Mouse (Mus musculus) heart, postnatal 0 days (tissue): ENCODE measurements around the gene Kcnj10.

Experiments used
- CTCF ChIP-seq: IDR thresholded peaks from 2 replicates; pipeline ENCODE4 v1.5.1; 2016; ENCODE audit warnings: antibody characterized with exemption, control low read depth, low read depth
- EP300 ChIP-seq: IDR thresholded peaks from 2 replicates; pipeline ENCODE4 v1.6.1; 2016; ENCODE audit warnings: antibody characterized with exemption, low read depth

DNA sequence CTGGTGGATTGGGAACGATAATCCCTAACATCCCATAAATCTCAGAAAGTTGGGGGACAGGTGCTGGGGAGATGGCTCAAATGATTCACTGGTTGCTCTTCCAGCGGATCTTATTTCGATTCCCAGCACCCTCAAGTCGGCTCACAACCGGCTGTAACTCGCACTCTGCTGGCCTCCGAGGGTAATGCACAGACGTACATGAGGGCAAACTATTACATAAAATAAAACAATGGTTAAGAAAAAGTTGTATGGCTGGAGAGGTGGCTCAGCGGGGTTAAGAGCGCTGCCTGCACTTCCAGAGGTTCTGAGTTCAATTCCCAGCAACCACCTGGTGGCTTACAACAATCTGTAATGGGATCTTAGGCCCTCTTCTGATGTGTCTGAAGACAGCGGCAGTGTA, 14.3 kb upstream of the Kcnj10 start:
- TF ChIP-seq CTCF (no peak), EP300 (no peak)
